Mouse (Mus musculus) bone marrow macrophage, adult 2 months (primary cell): ENCODE data around the gene Rasl10b. TPM values are rescaled to one million over a fixed set of nuclear protein-coding genes. Genes with fewer than 3 reads are reported as not detected.

Source experiments
- H3K27ac ChIP-seq: 2 replicates; pipeline ENCODE4 v1.5.1; 2012; ENCODE audit warnings: low read depth, low read length; ENCODE audit not compliant: insufficient read depth
- H3K4me1 ChIP-seq: 2 replicates; pipeline ENCODE4 v1.6.1; 2012; ENCODE audit warnings: low read length; ENCODE audit not compliant: control insufficient read depth, insufficient read depth
- H3K4me3 ChIP-seq: 2 replicates; pipeline ENCODE4 v1.5.1; 2012; ENCODE audit warnings: mild to moderate bottlenecking, low read length, moderate library complexity; ENCODE audit not compliant: insufficient read depth
- CTCF ChIP-seq: IDR thresholded peaks from 2 replicates; pipeline ENCODE4 v1.5.1; 2012; ENCODE audit warnings: low read depth, mild to moderate bottlenecking, low read length, moderate library complexity
- POLR2A ChIP-seq: IDR thresholded peaks from 2 replicates; pipeline ENCODE4 v1.6.1; 2012; ENCODE audit warnings: mild to moderate bottlenecking, low read depth, low read length, borderline replicate concordance
- polyA plus RNA-seq: library from polyadenylated mRNA; stranded (reverse); fragments of >200 nt; gene quantifications from 2 replicates; pipeline ENCODE4 v1.2.4, GENCODE M21; 2012; ENCODE audit not compliant: missing spikeins, insufficient read depth, insufficient read length

Rasl10b gene
- polyA plus RNA-seq, 1 experiment, result not detected

DNA sequence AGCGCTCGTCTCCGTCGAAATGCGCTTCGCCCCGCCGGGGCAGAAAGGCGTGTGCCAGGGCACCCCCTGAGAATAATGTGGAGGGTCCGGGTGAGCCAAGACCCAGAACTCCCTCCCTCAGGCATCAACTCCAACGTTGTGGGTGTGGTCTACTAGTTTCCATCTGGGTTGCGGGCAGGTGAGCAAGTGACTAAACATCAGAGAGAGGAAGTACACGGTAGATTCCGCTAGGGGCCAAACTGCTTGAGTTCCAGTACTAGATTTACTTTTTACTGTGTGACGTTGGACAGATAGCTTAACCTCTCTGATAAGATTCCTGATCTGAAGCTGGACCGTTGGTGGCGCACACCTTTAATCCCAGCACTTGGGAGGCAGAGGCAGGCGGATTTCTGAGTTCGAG lies 36.1 kb downstream of the Rasl10b start:
- Histone ChIP-seq H3K27ac (no peak overlapping the region), H3K4me1 (no peaks in the 10 kb centered on the region), H3K4me3 (peak overlapping the region; percentile 29; the same call in 1 of the 2 replicates)
- no peak for TF ChIP-seq POLR2A
- no peak for TF ChIP-seq CTCF

DNA sequence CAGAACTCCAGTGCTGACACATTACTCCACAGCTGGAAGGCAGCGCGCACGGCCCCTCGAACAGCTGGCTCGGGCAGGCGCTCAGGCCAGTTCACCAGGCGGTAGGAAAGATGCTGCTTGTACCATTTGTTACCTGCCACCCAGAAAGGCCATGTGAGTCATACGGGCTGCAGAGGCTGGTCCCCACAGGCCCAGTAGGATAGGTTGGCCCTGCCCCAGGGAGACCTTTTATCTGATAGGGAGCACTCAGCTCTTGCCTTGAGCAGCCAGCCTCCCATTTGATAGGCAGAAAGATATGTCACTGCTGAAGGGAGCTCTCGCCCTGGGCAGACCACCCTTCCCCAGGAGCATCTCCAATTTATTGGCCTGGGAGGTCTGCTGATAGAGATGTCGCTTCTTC lies 38.7 kb downstream of the Rasl10b start:
- Histone ChIP-seq H3K27ac (no peak overlapping the region), H3K4me3 (no peak overlapping the region), H3K4me1 (no peaks in the 10 kb centered on the region)
- TF ChIP-seq POLR2A (no peak), CTCF (no peak)

DNA sequence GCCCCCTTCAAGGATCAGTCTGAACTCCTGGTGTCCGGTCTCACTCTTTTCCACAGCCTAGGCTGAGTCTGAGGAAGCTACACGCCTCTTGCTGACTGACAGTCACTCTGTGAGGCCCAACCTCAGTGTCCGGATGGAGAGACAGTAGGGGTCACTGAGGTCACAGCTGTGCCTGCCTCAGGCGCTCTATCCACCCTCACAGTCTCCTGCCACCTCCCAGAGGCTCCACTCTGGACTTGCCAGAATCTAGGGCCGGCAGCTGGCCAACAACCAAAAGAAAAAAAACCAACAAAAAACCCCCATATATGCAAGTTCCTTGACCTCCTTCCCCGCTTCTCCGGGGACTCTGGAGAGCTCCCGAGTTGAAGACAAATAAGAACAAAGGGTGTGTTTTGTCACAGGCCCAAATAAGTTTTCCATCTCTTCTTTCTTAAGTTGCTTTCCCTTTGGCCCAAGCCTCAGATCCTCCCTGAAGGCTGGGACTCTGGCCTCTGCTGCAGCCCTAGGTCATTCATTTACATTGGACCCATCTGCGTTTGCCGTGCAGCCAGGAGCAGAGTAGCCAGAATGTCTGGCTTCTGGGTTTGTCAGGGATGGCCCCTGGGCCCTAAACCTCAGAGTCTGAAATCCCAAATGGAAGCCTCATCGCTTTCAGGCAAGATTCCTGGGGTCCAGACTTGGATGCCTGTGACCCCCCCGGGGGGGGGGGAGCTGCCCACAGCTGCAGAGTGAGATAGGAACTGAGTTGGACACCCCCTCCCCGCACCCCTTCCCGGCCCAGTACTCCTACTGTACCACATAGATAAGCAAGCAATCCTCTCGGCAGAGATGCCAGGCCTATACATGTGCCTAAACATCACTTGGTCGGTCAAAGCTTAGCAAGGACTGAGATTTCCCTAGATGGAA lies 39.3 kb downstream of the Rasl10b start:
- Histone ChIP-seq H3K4me1 (no peaks in the 10 kb centered on the region), H3K4me3 (no peak overlapping the region), H3K27ac (no peak overlapping the region)
- no peak for TF ChIP-seq CTCF
- no peak for TF ChIP-seq POLR2A

DNA sequence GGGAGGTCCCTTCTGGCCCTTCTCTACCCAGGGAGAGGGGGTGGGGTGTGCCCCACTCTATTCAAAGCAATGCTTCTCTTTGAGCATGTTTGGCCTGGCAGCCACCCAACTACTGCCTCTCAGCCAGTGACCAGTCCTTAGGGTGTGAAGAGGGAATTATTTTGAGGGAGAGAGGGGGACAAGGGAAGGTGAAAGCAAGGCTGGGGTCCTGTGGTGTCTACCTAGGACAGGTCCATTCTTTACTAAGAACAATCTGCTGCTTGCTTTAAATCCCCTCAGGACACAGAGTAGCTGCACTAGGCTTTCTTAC lies 39.9 kb downstream of the Rasl10b start:
- H3K4me1 ChIP-seq, result no peaks in the 10 kb centered on the region
- H3K27ac ChIP-seq, result no peak overlapping the region
- no peak overlapping the region for H3K4me3 ChIP-seq
- no peak for TF ChIP-seq POLR2A
- TF ChIP-seq CTCF, result no peak

DNA sequence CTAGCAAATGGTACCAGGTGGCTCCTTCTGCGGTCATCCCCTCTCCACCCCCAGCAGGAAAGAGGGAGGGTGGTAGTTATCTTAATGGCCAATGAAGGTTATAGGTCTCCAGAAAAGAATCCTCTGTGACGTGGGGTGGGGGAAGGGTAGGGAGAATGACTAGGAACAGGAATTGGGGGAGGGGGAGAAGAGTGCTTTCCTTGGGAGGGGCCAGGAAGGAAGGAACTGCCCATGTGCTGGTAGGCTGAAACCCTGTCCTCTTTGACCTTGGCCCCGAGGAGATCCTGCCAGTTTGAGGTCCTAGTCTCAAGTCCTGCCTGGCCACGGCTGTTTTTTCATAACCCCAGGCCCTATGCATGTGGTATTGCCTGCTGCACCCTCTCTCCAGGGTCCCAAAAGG lies 40.4 kb downstream of the Rasl10b start:
- Histone ChIP-seq H3K27ac (no peak overlapping the region), H3K4me3 (no peak overlapping the region), H3K4me1 (no peaks in the 10 kb centered on the region)
- TF ChIP-seq POLR2A (no peak), CTCF (no peak)

DNA sequence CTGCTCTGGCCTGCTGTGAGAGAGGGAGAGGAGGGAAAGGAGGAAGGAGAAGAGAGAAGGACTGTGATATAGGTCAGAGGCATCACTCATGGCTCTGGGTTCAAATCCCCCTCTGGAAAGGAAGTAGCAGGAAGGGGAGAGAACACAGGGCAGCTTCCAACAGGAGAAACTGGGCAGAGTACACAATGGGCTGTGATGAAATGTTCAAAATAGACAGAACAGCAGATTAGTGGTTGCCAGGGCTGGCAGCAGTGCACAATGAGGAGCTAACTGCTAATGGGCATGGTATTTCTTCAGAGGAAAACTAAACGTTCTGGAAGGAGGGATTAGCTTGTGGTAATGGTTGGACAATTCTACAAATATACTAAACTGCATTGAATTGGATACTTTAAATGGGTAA lies 41.6 kb downstream of the Rasl10b start:
- H3K27ac ChIP-seq, result no peak overlapping the region
- peaks cover 3% of the 10 kb centered on the region; the same call in 1 of the 2 replicates for H3K4me1 ChIP-seq
- no peak overlapping the region for H3K4me3 ChIP-seq
- TF ChIP-seq CTCF, result no peak
- no peak for TF ChIP-seq POLR2A

DNA sequence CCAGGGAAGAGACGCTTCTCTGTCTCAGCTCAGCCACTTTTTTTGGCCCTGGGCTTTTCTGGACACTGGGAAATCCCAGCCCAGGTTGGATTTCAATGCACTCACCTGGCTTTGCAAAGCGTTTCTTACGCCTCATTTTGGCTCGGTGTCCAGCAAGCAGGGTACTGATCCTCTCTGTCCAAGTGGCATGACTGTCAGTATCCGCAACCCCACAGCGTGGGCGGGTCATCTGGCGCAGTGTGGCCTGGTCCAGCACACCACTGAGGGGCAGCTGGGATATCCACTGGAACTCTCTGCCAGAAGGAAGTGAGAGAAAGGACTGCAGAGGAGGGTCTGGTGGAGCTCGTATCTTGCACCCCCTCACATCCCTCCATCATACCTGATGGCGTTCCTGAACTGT lies 42.3 kb downstream of the Rasl10b start:
- Histone ChIP-seq H3K4me3 (no peak overlapping the region), H3K27ac (no peak overlapping the region), H3K4me1 (peaks cover 3% of the 10 kb centered on the region; the same call in 1 of the 2 replicates)
- TF ChIP-seq POLR2A, result no peak
- no peak for TF ChIP-seq CTCF

DNA sequence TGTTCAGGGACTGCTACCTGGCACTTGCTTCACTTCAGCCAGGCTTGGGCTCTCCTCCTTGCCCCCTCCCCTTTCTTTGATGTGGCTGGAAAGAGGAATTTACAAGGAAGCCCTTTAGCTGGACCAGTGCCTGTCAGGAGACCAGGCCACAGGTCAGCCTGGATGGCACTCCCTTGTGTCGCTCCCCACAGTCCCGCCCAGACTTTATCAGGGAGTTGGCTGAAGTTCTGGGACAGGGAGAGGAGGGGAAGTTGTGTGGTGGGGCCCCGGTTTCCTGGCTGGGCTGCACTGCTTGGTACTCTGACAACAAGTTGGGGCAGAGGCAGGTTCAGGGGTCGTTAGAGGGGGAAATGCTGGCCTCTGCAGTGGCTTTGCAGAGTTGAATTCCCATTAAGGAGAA lies 45.6 kb downstream of the Rasl10b start:
- Histone ChIP-seq H3K4me1 (peaks cover 7% of the 10 kb centered on the region), H3K27ac (no peak overlapping the region), H3K4me3 (no peak overlapping the region)
- TF ChIP-seq CTCF (no peak), POLR2A (no peak)

DNA sequence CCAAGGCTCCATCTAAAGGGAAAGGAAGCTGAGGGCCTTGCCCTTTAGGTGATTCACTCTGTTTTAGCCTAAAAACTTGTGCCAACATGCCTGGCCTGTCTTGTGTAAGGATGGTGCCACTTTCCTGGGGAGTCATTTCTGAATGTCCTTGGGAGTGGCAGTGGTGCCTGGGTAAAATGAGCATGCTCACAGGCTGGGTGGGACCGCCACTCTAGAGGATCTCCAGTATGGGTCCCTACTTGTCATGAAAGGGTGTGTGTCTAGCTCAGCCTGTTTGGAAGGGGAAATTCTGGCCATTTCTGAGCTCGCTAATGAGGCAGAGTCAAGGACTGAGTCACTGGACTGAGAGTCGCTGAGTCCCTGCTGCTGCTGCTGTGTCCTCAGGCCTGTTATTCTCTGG lies 46.7 kb downstream of the Rasl10b start:
- Histone ChIP-seq H3K4me1 (peaks cover 13% of the 10 kb centered on the region), H3K4me3 (no peak overlapping the region), H3K27ac (no peak overlapping the region)
- TF ChIP-seq POLR2A, result no peak
- TF ChIP-seq CTCF, result no peak

DNA sequence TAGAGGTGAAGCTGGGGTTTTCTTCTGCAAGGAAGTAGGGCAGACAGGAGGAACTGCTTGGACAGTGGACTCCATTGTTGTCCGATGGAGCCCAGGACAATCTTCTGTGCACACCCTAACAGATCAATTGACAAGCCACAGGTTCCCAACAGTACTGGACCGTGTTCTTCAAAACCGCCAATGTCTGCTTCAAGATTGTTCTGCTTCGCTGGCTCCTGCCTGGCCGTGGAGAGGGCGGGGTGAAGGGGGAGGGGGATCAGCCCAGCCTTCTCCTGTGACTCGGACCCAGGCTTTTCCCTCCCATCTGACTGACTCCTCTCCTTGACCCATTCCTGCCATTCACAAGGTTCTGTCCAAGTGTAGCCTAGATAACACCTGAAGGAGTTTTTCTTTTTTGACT lies 48.3 kb downstream of the Rasl10b start:
- Histone ChIP-seq H3K4me3 (no peak overlapping the region), H3K27ac (no peak overlapping the region), H3K4me1 (peaks cover 14% of the 10 kb centered on the region)
- no peak for TF ChIP-seq CTCF
- TF ChIP-seq POLR2A, result no peak
